In the genomic region with DNA sequence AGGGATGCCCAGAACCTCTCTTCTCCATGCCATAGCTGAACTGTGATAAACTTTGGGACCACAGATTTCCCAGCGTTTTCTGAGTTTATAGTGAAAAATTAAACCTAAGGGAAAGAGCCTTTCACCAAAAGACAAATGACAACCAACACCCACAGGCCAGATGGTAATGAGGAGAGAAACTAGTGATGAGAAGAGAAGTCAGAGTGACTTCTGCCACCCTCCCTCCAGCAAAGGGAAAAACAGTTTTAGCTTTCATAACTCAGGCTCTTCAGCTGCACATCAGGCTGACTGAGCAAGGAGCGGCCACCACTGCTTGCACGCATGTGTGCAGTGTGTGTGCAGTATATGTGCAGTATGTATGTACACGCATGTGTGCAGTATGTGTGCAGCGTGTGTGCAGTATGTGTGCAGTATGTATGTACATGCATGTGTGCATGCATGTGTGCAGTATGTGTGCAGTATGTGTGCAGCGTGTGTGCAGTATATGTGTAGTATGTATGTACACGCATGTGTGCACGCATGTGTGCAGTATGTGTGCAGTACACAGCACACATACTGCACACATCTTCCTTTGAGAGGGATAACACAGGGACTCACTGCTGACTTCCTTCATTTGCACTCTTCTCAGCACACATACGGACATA, we compare ENCODE assay signal across 21 mouse cellular contexts.
DNase-seq lines count a peak whose midpoint lies in the region; ATAC-seq lines count a peak whose summit lies in the region.
"Had no signal": no experiment of that assay in that cellular context is flagged by ENCODE, and none has a peak within 500 bp of the region (broad histone marks: within the 10 kb centered on the region; RNA-seq: fewer than 3 reads in every experiment).

No protein-coding gene starts in this region.

- WGBS in hindbrain, embryonic 15.5 days: 92% methylated on average over 9 of the region's 9 CpGs
- 93% methylated on average over 9 of the region's 9 CpGs for WGBS in hindbrain, embryonic 10.5 days
- WGBS in limb, embryonic 10.5 days: 93% methylated on average over 9 of the region's 9 CpGs

- 0 out of 2 replicates have a peak, but pooled peaks have one; percentile 48 for ATAC-seq in hindbrain, embryonic 15.5 days (ENCODE audit: low FRiP score, low read depth)
- ATAC-seq: forebrain, embryonic 15.5 days; hindbrain, postnatal 0 days had no signal

- H3K9ac ChIP-seq in hindbrain, embryonic 15.5 days: no peak overlapping the region
- H3K9ac ChIP-seq: embryonic facial prominence, embryonic 15.5 days; forebrain, embryonic 15.5 days; heart, embryonic 13.5 days; hindbrain, embryonic 12.5 days had no signal

- H3K36me3 ChIP-seq in hindbrain, embryonic 15.5 days: no peaks in the 10 kb centered on the region
- no peaks in the 10 kb centered on the region for H3K36me3 ChIP-seq in hindbrain, embryonic 10.5 days
- no peaks in the 10 kb centered on the region for H3K36me3 ChIP-seq in limb, embryonic 10.5 days
- H3K36me3 ChIP-seq: embryonic facial prominence, embryonic 15.5 days; forebrain, embryonic 15.5 days; heart, embryonic 13.5 days; hindbrain, embryonic 12.5 days had no signal

- intact Hi-C loops in left cerebral cortex, postnatal 14 days (cut with DNase I): no loop called here

- H3K9me3 ChIP-seq in hindbrain, embryonic 15.5 days: no peaks in the 10 kb centered on the region
- no peaks in the 10 kb centered on the region for H3K9me3 ChIP-seq in hindbrain, embryonic 10.5 days
- H3K9me3 ChIP-seq in limb, embryonic 10.5 days (replicated peaks): no peaks in the 10 kb centered on the region
- H3K9me3 ChIP-seq: embryonic facial prominence, embryonic 15.5 days; forebrain, embryonic 15.5 days; heart, embryonic 13.5 days; hindbrain, embryonic 12.5 days had no signal

- H3K4me2 ChIP-seq in hindbrain, embryonic 15.5 days: no peak overlapping the region
- H3K4me2 ChIP-seq: embryonic facial prominence, embryonic 15.5 days; forebrain, embryonic 15.5 days; heart, embryonic 13.5 days; hindbrain, embryonic 12.5 days had no signal

- H3K27me3 ChIP-seq in hindbrain, embryonic 15.5 days: no peaks in the 10 kb centered on the region
- no peaks in the 10 kb centered on the region for H3K27me3 ChIP-seq in hindbrain, embryonic 10.5 days (ENCODE audit: insufficient read depth, poor library complexity, severe bottlenecking)
- H3K27me3 ChIP-seq in limb, embryonic 10.5 days (ENCODE audit: low read depth, poor library complexity, severe bottlenecking): no peaks in the 10 kb centered on the region
- H3K27me3 ChIP-seq: embryonic facial prominence, embryonic 15.5 days; forebrain, embryonic 15.5 days; heart, embryonic 13.5 days; hindbrain, embryonic 12.5 days had no signal

- no peak for DNase-seq in hindbrain, embryonic 10.5 days (ENCODE audit: low spot score)
- DNase-seq in left cerebral cortex, adult 11 months (ENCODE audit: low spot score): peak; percentile 30
- DNase-seq in left cerebral cortex, postnatal 14 days (ENCODE audit: low spot score in 2 of 2): no peak
- DNase-seq in right cerebral cortex, adult 18-20 months: peak; percentile 48
- no peak for DNase-seq in right cerebral cortex, postnatal 14 days
- DNase-seq in thymus, postnatal 0 days (ENCODE audit: low spot score): no peak
- no peak for DNase-seq in limb, embryonic 10.5 days (ENCODE audit: low spot score)
- DNase-seq: adrenal gland, adult 8-10 months; adrenal gland, postnatal 36 days; cerebellum, adult 11 months; cerebellum, adult 8-10 months; cerebellum, postnatal 14 days; embryo, embryonic 11 days; gastrocnemius, postnatal 25 days; heart, postnatal 36 days had no signal

- no peak overlapping the region for H3K4me3 ChIP-seq in hindbrain, embryonic 15.5 days
- no peak overlapping the region for H3K4me3 ChIP-seq in hindbrain, embryonic 10.5 days
- H3K4me3 ChIP-seq in limb, embryonic 10.5 days: no peak overlapping the region
- H3K4me3 ChIP-seq: embryonic facial prominence, embryonic 15.5 days; forebrain, embryonic 15.5 days; heart, embryonic 13.5 days; hindbrain, embryonic 12.5 days had no signal

- H3K4me1 ChIP-seq in hindbrain, embryonic 15.5 days (replicated peaks): no peaks in the 10 kb centered on the region
- H3K4me1 ChIP-seq in hindbrain, embryonic 10.5 days (replicated peaks): no peaks in the 10 kb centered on the region
- peaks cover 4% of the 10 kb centered on the region; the same call in 1 of the 2 replicates for H3K4me1 ChIP-seq in limb, embryonic 10.5 days
- H3K4me1 ChIP-seq: embryonic facial prominence, embryonic 15.5 days; forebrain, embryonic 15.5 days; heart, embryonic 13.5 days; hindbrain, embryonic 12.5 days had no signal

- no peak overlapping the region for H3K27ac ChIP-seq in hindbrain, embryonic 15.5 days (replicated peaks)
- H3K27ac ChIP-seq in hindbrain, embryonic 10.5 days: no peak overlapping the region
- no peak overlapping the region for H3K27ac ChIP-seq in limb, embryonic 10.5 days
- H3K27ac ChIP-seq: embryonic facial prominence, embryonic 15.5 days; forebrain, embryonic 15.5 days; heart, embryonic 13.5 days; hindbrain, embryonic 12.5 days; hindbrain, postnatal 0 days had no signal

Comparison
In these comparisons a context has a peak if more than half of its experiments do, and no peak if none do; other contexts are left out.
1. DNase-seq: peak in left cerebral cortex, adult 11 months (single experiment) and right cerebral cortex, adult 18-20 months (single experiment); none in hindbrain, embryonic 10.5 days (single experiment), left cerebral cortex, postnatal 14 days (0 of 2), right cerebral cortex, postnatal 14 days (single experiment), thymus, postnatal 0 days (single experiment) and limb, embryonic 10.5 days (single experiment).